In genomic region chr7:46855866-46856560, GRCm38 (mm10) we compare ENCODE assay signal across 27 mouse cellular contexts. TPM values are rescaled to one million over a fixed set of nuclear protein-coding genes. Genes with fewer than 3 reads are reported as not detected.
DNase-seq lines count a peak whose midpoint lies in the region; ATAC-seq and TF ChIP-seq lines count a peak whose summit lies in the region.
"Had no signal": no experiment of that assay in that cellular context is flagged by ENCODE, and none has a peak within 500 bp of the region (broad histone marks: within the 10 kb centered on the region; RNA-seq: fewer than 3 reads in every experiment).

No protein-coding gene starts in this region.

- no peak for TF ChIP-seq RAD21 in MEL (IDR thresholded peaks at IDR 0.05; ENCODE audit: low read depth, low read length)

- no peak overlapping the region for H3K4me2 ChIP-seq in intestine, embryonic 14.5 days (ENCODE audit: low read length)
- no peak overlapping the region for H3K4me2 ChIP-seq in intestine, postnatal 0 days (replicated peaks; ENCODE audit: low read depth)
- no peak overlapping the region for H3K4me2 ChIP-seq in liver, postnatal 0 days (ENCODE audit: low read depth, low read length)
- H3K4me2 ChIP-seq: midbrain, embryonic 13.5 days had no signal

- peak in 1 of 2 experiments; percentile 64; a peak in 2 of 4 replicates for TF ChIP-seq POLR2A in MEL (IDR thresholded peaks at IDR 0.05; ENCODE audit: control insufficient read depth in 1 of 2, insufficient read depth in 1 of 2, low read depth in 1 of 2, low read length in 2 of 2, poor library complexity in 1 of 2)

- no peak for TF ChIP-seq CTCF in intestine, postnatal 0 days (IDR thresholded peaks at IDR 0.05; ENCODE audit: low read depth)
- no peak for TF ChIP-seq CTCF in MEL (IDR thresholded peaks at IDR 0.05 in 2 of 3, conservative IDR thresholded peaks at IDR 0.05 in 1 of 3; ENCODE audit: control insufficient read depth in 1 of 3, insufficient read depth in 1 of 3, low read depth in 2 of 3, low read length in 3 of 3, poor library complexity in 1 of 3, severe bottlenecking in 1 of 3)
- no peak for TF ChIP-seq CTCF in liver, postnatal 0 days (IDR thresholded peaks at IDR 0.05; ENCODE audit: low read depth)

- no peak overlapping the region for H3K27ac ChIP-seq in intestine, embryonic 14.5 days (ENCODE audit: low read depth)
- no peak overlapping the region for H3K27ac ChIP-seq in intestine, postnatal 0 days (ENCODE audit: low read depth, low read length)
- H3K27ac ChIP-seq in MEL (ENCODE audit: control insufficient read depth, low read depth, low read length): no peak overlapping the region
- H3K27ac ChIP-seq in liver, postnatal 0 days (ENCODE audit: low read depth): no peak overlapping the region
- H3K27ac ChIP-seq: embryonic facial prominence, embryonic 10.5 days; layer of hippocampus, adult 2 months; left cerebral cortex, adult 2 months; midbrain, embryonic 13.5 days had no signal

- peaks cover 50% of the 10 kb centered on the region for H3K36me3 ChIP-seq in intestine, embryonic 14.5 days (ENCODE audit: control insufficient read depth, insufficient read depth, low read length)
- H3K36me3 ChIP-seq in intestine, postnatal 0 days (ENCODE audit: control insufficient read depth, insufficient read depth): peaks cover 53% of the 10 kb centered on the region
- peaks cover 0 to 21% of the 10 kb centered on the region in 2 experiments; a peak in 2 of 4 replicates for H3K36me3 ChIP-seq in MEL (ENCODE audit: control insufficient read depth in 1 of 2, insufficient read depth in 2 of 2, low read length in 2 of 2)
- peaks cover 47% of the 10 kb centered on the region for H3K36me3 ChIP-seq in liver, postnatal 0 days (replicated peaks; ENCODE audit: insufficient read depth, low read length)

- TF ChIP-seq EP300 in MEL (IDR thresholded peaks at IDR 0.05; ENCODE audit: low read depth in 1 of 2, low read length in 2 of 2): no peak
- no peak for TF ChIP-seq EP300 in liver, postnatal 0 days (IDR thresholded peaks at IDR 0.05; ENCODE audit: low read depth)

- no peaks in the 10 kb centered on the region for H3K4me1 ChIP-seq in intestine, embryonic 14.5 days (replicated peaks; ENCODE audit: control insufficient read depth, insufficient read depth, low read length)
- H3K4me1 ChIP-seq in intestine, postnatal 0 days (replicated peaks; ENCODE audit: control insufficient read depth, insufficient read depth, low read length): no peaks in the 10 kb centered on the region
- H3K4me1 ChIP-seq in MEL (ENCODE audit: control insufficient read depth in 1 of 2, insufficient read depth in 2 of 2, low read length in 2 of 2): no peaks in the 10 kb centered on the region
- H3K4me1 ChIP-seq in liver, postnatal 0 days (ENCODE audit: insufficient read depth): no peaks in the 10 kb centered on the region
- H3K4me1 ChIP-seq: embryonic facial prominence, embryonic 10.5 days; midbrain, embryonic 13.5 days had no signal

- H3K79me2 ChIP-seq in MEL (ENCODE audit: control insufficient read depth, insufficient read depth, low read length, poor library complexity): peaks cover 1% of the 10 kb centered on the region; the same call in 1 of the 2 replicates

- H3K27me3 ChIP-seq in intestine, embryonic 14.5 days (replicated peaks; ENCODE audit: control insufficient read depth, insufficient read depth, low read length): no peaks in the 10 kb centered on the region
- H3K27me3 ChIP-seq in intestine, postnatal 0 days (replicated peaks; ENCODE audit: control insufficient read depth, insufficient read depth, low read length): no peaks in the 10 kb centered on the region
- no peaks in the 10 kb centered on the region for H3K27me3 ChIP-seq in MEL (ENCODE audit: control insufficient read depth in 1 of 2, insufficient read depth in 2 of 2, low read length in 2 of 2)
- H3K27me3 ChIP-seq in liver, postnatal 0 days (ENCODE audit: insufficient read depth, low read length): no peaks in the 10 kb centered on the region
- H3K27me3 ChIP-seq: midbrain, embryonic 13.5 days had no signal

- no peak for DNase-seq in intestine, embryonic 14.5 days (ENCODE audit: low spot score)
- DNase-seq in A20 (ENCODE audit: low read depth, low spot score): peak; percentile 50
- peak; percentile 68 for DNase-seq in MEL (ENCODE audit: low read depth, low spot score)
- no peak for DNase-seq in liver, postnatal 0 days
- no peak for DNase-seq in Muller cell, postnatal 12 days (ENCODE audit: inconsistent ontology term)
- DNase-seq in thymus, adult 18-20 months: no peak
- DNase-seq: cerebellum, adult 2 months; cerebellum, postnatal 36 days; heart, adult 11 months; kidney, postnatal 14 days; left cerebral cortex, postnatal 4 days; lung, postnatal 14 days; right cerebral cortex, postnatal 25 days had no signal

- no peaks in the 10 kb centered on the region for H3K9me3 ChIP-seq in intestine, embryonic 14.5 days (ENCODE audit: control insufficient read depth, low read length)
- no peaks in the 10 kb centered on the region for H3K9me3 ChIP-seq in intestine, postnatal 0 days (ENCODE audit: control insufficient read depth)
- H3K9me3 ChIP-seq in MEL (replicated peaks; ENCODE audit: insufficient read depth, low read length): no peaks in the 10 kb centered on the region
- no peaks in the 10 kb centered on the region for H3K9me3 ChIP-seq in liver, postnatal 0 days (ENCODE audit: low read length)
- H3K9me3 ChIP-seq: embryonic facial prominence, embryonic 10.5 days; G1E; midbrain, embryonic 13.5 days had no signal

- no peak overlapping the region for H3K4me3 ChIP-seq in intestine, embryonic 14.5 days (ENCODE audit: low read depth, low read length)
- H3K4me3 ChIP-seq in intestine, postnatal 0 days (ENCODE audit: low read depth, low read length): no peak overlapping the region
- no peak overlapping the region for H3K4me3 ChIP-seq in MEL (ENCODE audit: control insufficient read depth in 1 of 2, insufficient read depth in 1 of 2, low read depth in 2 of 2, low read length in 2 of 2)
- H3K4me3 ChIP-seq in liver, postnatal 0 days (ENCODE audit: low read depth, low read length): no peak overlapping the region
- H3K4me3 ChIP-seq: embryonic facial prominence, embryonic 10.5 days; layer of hippocampus, adult 2 months; left cerebral cortex, adult 2 months; midbrain, embryonic 13.5 days had no signal

- WGBS in intestine, embryonic 14.5 days: 82% methylated on average over 7 of the region's 7 CpGs
- WGBS in intestine, postnatal 0 days: 68% methylated on average over 7 of the region's 7 CpGs
- WGBS in liver, postnatal 0 days (ENCODE audit: insufficient replicate concordance): 64% methylated on average over 7 of the region's 7 CpGs

- no peak overlapping the region for H3K9ac ChIP-seq in intestine, embryonic 14.5 days (ENCODE audit: low read length)
- no peak overlapping the region for H3K9ac ChIP-seq in intestine, postnatal 0 days (ENCODE audit: low read depth, low read length)
- H3K9ac ChIP-seq in MEL (ENCODE audit: control insufficient read depth, low read depth, low read length, poor library complexity, severe bottlenecking): no peak overlapping the region
- no peak overlapping the region for H3K9ac ChIP-seq in liver, postnatal 0 days (replicated peaks)
- H3K9ac ChIP-seq: midbrain, embryonic 13.5 days had no signal

- 0 out of 2 replicates have a peak, but pooled peaks have one; percentile 24 for ATAC-seq in intestine, embryonic 14.5 days (replicated peaks; ENCODE audit: low FRiP score, low TSS enrichment, low read depth)
- ATAC-seq in intestine, postnatal 0 days: no peak
- peak; percentile 28 for ATAC-seq in liver, postnatal 0 days
- ATAC-seq: CD4-positive, CD25-positive, alpha-beta regulatory T cell, adult 4 months; inflammation-experienced regulatory T-cells, adult 6 months; midbrain, embryonic 13.5 days had no signal

TF ChIP-seq in MEL, 35 proteins besides CTCF, POLR2A, EP300 and RAD21:
- no peak for TF ChIP-seq MAFK (IDR thresholded peaks at IDR 0.05; ENCODE audit: borderline replicate concordance, low read depth, low read length)
- TF ChIP-seq USF1 (IDR thresholded peaks at IDR 0.05; ENCODE audit: low read depth, low read length): no peak
- no peak for TF ChIP-seq MYB (IDR thresholded peaks at IDR 0.05; ENCODE audit: low read depth, low read length)
- TF ChIP-seq SMC3 (IDR thresholded peaks at IDR 0.05; ENCODE audit: low read depth, low read length): peak; percentile 26; the same call in 1 of the 2 replicates
- 0 out of 2 replicates have a peak, but pooled peaks have one; percentile 23 for TF ChIP-seq POLR2AphosphoS5 (IDR thresholded peaks at IDR 0.05; ENCODE audit: borderline replicate concordance, low read depth, low read length)

RNA-seq across cellular contexts. Expression of gene Ldhc, which starts 5.0 kb away (rescaled TPM):
- not detected in 2 replicates for polyA plus RNA-seq in intestine, embryonic 14.5 days (2014; fragmentation: Nextera tagmentation; extraction: Ambion mirVana)
- not detected in 2 replicates for polyA plus RNA-seq in intestine, postnatal 0 days (2015; fragmentation: Nextera tagmentation; extraction: Ambion mirVana)
- not detected in 2 replicates for total RNA-seq in MEL (2012; rRNA removed)
- polyA plus RNA-seq in MEL (2012; ENCODE audit: insufficient read depth in 1 of 2, insufficient read length in 2 of 2, low read depth in 1 of 2, low replicate concordance in 2 of 2, missing spikeins in 1 of 2): not detected
- polyA plus RNA-seq in liver, postnatal 0 days (2015; fragmentation: Nextera tagmentation; extraction: Ambion mirVana): 0.07 and 0.23 TPM in 2 replicates
- total RNA-seq: adrenal gland, adult 18-20 months; G1E; gastrocnemius, adult 8-10 months; layer of hippocampus, adult 2 months; left cerebral cortex, adult 2 months; left cerebral cortex, postnatal 4 days; liver, adult 2 months had no signal
- polyA plus RNA-seq: CD4-positive, CD25-positive, alpha-beta regulatory T cell, adult 4 months; cerebellum, adult 2 months; G1E; heart, postnatal 0 days; hindbrain, embryonic 11.5 days; inflammation-experienced regulatory T-cells, adult 6 months; liver, adult 2 months; stomach, embryonic 16.5 days had no signal

RNA-seq across cellular contexts. Expression of gene Ldha, which starts 14.7 kb away (rescaled TPM):
- polyA plus RNA-seq in intestine, embryonic 14.5 days (2014; fragmentation: Nextera tagmentation; extraction: Ambion mirVana): 2,451 TPM in 2 replicates
- polyA plus RNA-seq in intestine, postnatal 0 days (2015; fragmentation: Nextera tagmentation; extraction: Ambion mirVana): 1,258 and 1,338 TPM in 2 replicates
- 1,212 and 1,976 TPM in 2 replicates for total RNA-seq in MEL (2012; rRNA removed)
- polyA plus RNA-seq in MEL (2012; ENCODE audit: insufficient read depth in 1 of 2, insufficient read length in 2 of 2, low read depth in 1 of 2, low replicate concordance in 2 of 2, missing spikeins in 1 of 2): 1,000 to 10,000 TPM in 1 of 2 experiments, 100 to 1,000 TPM in 1; 613 to 2,637 TPM
- 1,729 and 1,988 TPM in 2 replicates for polyA plus RNA-seq in liver, postnatal 0 days (2015; fragmentation: Nextera tagmentation; extraction: Ambion mirVana)

Comparison
In these comparisons a context has a peak if more than half of its experiments do, and no peak if none do; other contexts are left out.
1. DNase-seq: peak in A20 (single experiment) and MEL (single experiment); none in intestine, embryonic 14.5 days (single experiment), liver, postnatal 0 days (single experiment), Muller cell, postnatal 12 days (single experiment) and thymus, adult 18-20 months (0 of 2).